Mouse (Mus musculus): Measurements from ENCODE around the gene Farp1.
"Not testable (repeated sequence)": the region's sequence is repeated elsewhere in the genome, so short reads cannot be mapped to it uniquely, and the experiment has no call there.

Farp1 gene

DNA sequence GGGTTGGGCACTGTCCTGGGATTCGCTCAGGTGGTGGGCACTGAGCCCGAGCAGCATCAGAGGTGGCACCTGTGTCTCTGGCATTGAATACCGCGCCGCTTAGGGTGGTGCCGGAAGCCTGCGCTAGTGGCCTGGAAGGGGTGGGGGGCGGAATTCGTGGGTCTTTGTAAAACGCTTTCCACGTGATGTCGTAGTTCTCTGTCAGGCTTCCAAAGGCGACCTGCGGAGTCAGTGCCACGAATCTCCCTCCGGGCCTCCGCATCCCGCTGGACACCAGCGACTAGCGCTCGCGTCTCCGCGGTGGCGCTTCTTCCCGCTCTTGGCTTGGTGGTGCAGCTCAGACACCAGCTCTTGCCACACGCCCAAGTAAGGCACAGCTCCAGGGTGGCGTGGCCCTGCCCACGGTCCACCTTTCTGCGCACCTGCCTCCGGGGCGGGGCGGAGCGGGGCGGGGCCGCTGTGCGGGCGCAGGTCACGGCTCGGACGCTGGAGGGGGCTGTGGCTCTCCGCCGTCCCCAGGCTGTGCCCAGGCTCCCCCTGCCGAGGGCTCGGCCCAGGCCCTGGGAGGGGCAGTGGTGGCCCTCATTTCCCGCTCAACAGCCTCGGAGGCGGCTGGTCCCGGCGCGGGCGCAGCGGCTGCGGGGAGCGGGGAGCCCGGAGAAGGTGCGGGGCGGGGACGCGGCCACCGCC is at the start of gene Farp1:
Gene Farp1, plus strand, starts transcription at position 228 of the 690 bp plus-strand sequence.
- peak; percentile 37 to 43 for DNase-seq (ENCODE audit: low read depth in 2 of 2, low spot score in 2 of 2)

DNA sequence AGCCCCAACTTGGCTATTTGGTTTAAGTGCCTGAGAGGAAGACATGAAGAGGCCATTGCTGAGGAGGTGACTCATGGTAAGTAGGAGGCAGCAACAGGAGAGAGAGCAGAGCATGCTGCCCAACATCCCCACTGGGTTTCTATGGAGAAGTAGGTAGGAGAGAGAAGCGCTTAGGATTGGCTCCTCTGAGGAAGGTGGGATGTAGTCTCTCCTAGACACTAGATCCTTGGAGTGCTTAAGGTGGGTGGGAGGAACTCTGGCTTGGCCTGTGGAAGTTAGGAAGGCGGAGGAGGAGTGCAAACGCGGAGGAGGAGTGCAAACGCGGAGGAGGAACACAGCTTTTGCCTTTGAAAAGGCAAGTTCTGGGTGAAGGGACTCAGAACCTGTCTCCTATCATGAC is 45.9 kb upstream of the Farp1 start:
- no peak for DNase-seq (ENCODE audit: low read depth in 2 of 2, low spot score in 2 of 2)

DNA sequence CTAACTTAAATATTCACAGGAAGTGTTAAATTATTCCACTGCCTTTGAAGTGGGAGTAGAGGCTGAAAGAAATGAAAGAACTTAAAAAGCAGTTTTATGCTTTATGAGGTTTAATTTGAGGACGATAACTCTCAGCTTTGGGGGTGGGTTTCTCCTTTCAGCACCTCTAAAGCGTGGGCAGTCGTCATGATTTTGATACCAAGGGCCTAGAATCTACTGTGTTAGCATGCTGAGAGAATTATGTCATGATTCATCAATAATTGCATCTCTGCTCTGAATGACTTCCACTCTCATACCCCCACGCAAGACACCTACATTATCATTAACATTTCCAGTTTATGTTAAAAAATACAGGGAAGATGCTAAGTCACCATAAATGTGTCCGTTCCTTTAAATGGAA is 37.3 kb upstream of the Farp1 start:
- DNase-seq (ENCODE audit: low read depth in 2 of 2, low spot score in 2 of 2): no peak

DNA sequence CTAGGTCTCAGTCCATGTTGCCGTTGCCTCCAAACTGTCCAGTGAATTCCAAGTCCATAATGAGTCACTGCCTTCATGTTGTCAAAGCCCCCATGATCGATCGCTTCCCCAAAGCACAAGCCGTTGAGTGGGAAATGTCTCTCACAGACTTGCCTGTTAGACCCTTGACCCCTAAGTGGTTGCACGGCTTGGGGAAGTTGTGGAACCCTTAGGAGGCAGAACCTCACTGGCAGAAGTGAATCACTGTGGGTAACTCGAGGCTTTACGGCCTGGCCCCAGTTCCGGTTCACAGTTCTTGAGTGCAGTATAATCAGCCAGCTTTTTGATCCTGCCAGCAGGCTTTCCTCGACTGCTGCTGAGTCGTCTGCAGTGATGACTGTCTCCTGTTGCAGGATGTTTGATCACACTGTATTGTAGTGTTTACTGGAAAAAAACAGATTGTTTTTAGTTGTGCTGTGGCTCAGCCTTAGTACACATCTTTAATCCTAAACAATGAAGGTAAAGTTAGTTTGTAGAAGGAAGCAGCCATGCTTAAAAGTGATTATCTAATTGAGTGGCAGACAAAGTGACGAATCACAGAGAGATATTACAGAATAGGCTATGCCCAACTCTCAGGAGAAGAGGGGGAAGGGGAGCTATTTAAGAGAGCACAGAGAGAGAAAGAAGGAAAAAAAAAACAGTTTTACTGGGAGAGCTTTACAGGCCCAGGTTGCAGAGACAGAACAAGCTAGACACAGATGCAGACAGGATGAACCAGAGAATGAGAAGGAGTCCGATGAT is 34.2 kb upstream of the Farp1 start:
- DNase-seq (ENCODE audit: low read depth in 2 of 2, low spot score in 2 of 2): no peak

DNA sequence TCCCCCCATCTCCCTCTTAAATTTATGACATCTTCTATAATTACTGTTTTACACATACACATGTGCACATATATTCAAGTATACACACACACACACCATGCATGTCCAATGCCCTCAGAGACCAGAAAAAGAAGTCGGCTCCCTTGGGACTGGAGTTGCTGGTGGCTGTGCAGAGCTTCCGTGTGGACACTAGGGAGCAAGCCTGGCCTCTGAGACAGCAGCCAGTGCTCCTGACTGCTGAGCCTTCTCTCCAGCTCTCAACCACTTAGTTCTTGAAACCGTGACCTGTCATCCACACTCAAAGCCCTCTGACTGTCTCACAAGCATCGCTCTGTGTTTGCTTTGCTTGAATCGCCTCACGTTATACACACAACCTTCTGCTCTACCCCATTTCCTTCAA is 29.4 kb upstream of the Farp1 start:
- no peak for DNase-seq (ENCODE audit: low read depth in 2 of 2, low spot score in 2 of 2)

DNA sequence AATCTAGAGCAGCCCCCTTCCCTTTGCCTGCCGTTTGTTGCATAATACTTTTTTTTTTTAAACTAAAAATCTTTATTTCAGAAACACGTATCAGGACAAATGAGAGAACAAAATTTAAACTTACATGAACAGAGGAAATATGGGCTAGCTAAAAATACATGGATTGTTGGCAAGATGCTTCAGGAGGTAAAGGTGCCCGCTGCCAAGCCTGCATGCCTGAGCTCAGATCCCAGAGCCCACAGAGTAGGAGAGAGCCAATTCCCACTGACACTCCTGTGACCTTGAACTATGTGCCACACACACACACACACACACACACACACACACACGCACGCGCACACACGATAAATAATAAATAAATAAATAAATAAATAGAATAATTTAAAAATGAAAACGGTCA is 29.0 kb upstream of the Farp1 start:
- DNase-seq (ENCODE audit: low read depth in 2 of 2, low spot score in 2 of 2): no peak

DNA sequence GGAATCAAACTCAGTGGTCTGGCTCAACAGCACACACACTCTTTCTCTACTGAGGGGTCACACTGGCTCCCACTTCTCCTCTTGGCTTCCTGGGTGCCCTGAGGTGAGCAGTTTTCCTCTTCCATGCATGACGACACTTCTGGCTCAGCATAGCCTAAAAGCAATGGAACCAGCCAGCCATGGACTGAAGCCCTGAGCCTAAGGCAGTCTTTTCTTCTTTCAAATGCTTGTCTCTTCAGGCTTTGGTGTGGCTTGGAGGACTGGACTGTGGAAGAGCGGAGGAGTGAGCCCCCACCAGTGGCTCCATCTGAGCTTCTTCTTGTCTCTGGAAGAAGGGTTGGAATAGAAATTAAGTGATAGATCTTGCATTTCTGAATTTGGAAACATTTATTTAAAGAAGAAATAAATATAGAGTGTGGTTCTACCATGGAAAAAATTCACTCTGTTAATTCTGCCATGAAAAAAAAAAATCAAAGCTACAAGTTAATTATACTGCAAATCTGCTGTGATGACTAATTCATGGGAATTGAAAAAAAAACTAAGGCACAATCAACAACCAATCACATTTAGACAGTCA is 19.8 kb upstream of the Farp1 start:
- no peak for DNase-seq (ENCODE audit: low read depth in 2 of 2, low spot score in 2 of 2)

DNA sequence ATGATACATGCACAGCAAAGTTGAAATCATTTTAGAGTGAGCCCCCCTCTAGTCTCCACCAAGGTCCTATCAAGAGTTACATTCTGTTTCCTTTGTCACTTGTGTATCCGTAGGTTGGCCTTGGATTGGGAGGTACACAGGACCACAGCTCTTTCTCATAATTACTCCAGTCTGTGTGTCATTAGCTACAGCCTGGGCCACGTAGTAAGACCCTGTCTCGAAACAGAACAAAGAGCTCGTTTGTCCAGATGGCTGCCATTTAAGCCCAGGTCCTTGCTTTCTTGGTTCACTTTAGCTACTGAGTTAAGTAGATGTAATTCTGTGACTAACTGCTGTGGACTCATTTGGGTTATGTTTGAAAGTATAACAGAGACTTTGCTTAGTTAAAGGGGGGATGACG is 12.6 kb upstream of the Farp1 start:
- DNase-seq (ENCODE audit: low read depth in 2 of 2, low spot score in 2 of 2): no peak

DNA sequence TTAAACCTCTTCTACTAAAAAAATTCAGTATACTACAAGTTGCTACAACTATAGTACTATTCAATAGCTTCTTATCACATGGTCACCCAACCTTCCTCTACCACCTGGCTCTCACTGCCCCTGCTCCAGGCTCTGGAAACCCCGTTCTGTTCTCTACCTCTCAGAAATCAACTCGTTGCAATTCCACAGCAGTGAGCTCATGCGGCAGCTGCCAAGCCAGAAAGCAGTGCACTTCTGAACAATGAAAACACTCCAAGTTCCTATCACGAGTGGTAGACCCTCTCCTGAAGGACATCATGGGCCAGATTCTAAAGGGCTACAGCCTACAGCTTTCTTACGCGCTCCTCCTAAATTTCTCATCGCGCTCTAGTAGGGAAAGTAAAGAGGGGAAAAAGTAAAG is 9.6 kb upstream of the Farp1 start:
- no peak for DNase-seq (ENCODE audit: low read depth in 2 of 2, low spot score in 2 of 2)

DNA sequence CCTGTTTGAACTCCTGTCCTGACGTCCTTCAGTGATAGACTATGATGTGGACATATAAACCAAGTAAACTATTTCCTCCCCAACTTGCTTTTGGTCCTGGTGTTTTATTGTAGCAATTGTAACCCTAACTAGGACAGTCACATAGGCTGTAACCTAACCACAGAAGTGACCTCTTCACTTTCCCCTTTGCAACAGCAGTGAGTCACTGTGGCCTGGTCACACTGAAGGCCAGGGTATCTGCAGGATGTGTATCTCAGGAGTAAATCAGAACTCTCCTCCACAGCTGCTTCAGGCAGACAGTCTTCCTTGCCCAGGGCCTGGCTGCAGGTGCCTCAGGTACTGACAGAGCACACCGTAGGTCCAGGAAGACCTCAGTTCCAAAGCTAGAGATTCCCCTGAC is 3.6 kb upstream of the Farp1 start:
- no peak for DNase-seq (ENCODE audit: low read depth in 2 of 2, low spot score in 2 of 2)

DNA sequence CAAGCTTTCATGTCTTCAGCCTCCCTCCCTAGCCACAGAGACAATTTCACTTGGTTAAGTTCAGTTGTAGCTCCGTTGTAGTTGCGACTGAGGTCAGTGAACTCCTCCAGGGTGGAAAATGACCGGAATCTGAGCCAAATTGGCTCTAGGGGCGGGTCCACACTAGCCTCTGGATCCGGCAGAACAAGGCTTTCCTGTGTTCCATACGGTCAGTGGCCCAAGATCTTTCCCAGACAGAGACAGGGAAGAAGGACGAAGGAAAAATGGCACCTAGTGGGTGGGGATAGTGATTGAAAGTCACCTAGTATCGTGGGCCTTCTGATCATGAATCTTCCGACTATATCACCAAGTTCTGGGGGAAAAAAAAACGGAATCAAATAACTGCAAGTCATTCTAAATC is 475 bp upstream of the Farp1 start:
- no peak for DNase-seq (ENCODE audit: low read depth in 2 of 2, low spot score in 2 of 2)

DNA sequence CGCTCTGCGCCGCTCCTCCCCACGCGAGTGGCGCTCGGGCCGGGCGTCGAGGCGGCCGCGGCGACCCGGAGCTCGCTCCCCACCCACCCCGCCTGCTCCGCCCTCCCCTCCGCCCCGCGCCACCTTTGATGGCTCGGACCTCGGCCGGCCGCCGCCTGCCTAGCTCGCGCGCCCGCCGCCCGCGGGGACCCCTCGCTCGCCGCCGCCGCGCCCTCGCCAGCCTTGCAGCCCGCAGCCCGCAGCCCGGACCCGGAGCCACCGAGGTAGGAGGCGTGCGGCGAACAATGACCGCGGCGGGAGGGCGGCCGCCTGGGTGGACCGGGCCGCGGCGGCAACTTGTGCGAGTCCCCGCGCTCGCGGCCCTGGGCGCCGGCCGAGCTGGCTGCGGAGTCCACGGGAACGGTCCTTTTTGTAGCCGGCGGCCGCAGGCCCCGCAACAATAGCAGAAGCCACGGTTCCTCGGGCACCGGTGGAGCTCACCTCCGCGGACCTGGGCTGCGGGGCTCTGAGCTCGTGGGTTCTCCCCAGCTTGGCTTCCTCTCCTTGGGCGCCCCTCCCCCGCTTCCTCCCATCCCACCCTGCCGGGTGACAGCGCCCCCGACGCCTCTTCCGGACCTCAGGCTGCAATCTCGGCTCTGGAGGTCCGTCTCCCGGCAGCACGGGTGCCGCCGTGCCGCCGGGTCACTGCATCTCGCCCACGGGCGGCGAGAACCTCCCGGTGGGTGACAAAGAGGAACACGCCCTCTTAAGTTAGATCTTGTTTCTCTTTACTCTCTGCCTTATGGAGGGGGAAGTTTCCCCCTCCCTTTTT is 868 bp downstream of the Farp1 start:
- DNase-seq (ENCODE audit: low read depth in 2 of 2, low spot score in 2 of 2): peak; percentile 7 to 31

DNA sequence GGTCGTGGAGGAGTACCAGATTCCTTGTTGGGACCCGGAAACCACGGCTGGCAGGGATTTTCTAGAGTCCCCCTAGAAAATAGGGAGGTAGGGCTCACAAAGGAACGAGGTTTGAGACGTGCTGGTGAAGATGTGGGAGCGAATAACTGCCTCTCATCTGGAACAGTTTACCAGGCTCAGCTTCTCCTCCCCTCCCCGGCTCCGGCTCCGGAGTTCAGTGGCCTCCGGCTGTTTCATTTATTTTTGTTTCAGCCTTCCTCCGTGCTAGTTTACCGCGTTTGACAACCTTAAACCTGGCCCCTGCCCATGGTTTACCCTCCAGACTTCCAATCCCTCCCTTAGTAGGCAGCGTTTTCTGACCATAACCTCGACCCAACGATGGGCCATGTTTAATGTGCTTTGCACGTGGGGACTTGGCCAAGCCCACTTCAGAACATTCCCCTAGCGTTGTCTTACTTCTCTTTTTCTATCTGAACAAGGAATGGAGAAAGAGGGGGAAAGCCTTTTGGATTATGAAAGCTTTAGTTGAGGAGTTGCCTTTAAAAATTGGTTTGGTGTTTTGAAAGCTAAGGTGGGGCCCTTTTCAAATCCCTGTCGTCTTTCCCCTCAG is 1.7 kb downstream of the Farp1 start:
- no peak for DNase-seq (ENCODE audit: low read depth in 2 of 2, low spot score in 2 of 2)

DNA sequence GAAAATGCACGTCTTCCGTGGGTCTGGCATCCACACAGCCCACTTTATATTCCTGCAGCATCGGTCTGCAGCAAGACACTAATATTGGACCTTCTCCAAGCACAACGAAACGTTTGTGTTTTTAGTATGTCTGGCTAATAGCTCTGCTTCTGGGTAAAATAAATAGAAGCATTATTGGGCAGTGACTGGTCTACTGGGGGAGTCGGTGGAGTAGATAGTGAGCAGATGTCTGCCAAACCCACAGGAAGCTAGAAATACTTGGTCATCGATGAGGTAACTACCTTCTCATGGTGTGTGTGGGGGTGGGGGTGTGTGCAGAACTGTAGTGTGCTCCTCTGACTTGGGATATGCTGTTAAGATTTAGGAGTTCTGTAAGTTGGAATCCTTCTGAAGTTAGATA is 2.3 kb downstream of the Farp1 start:
- no peak for DNase-seq (ENCODE audit: low read depth in 2 of 2, low spot score in 2 of 2)

DNA sequence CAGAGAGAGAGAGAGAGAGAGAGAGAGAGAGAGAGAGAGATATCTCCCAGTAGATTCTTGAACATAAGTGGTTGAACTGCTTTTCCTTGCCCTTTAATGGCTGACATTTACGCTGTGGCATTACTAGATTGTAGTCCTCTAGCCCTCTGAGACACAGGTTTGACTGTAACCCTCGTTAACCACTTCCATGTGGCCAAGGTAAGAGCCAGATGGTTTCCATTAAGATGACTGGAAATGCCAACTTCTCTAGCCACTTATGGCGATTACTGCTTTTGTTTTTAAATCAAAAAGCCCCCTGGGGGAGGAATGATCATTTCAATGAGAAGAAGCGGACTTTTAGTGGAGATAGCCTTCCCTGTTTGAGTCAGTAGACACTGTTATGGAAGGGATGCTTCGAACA is 3.7 kb downstream of the Farp1 start:
- DNase-seq (ENCODE audit: low read depth in 2 of 2, low spot score in 2 of 2): no peak

DNA sequence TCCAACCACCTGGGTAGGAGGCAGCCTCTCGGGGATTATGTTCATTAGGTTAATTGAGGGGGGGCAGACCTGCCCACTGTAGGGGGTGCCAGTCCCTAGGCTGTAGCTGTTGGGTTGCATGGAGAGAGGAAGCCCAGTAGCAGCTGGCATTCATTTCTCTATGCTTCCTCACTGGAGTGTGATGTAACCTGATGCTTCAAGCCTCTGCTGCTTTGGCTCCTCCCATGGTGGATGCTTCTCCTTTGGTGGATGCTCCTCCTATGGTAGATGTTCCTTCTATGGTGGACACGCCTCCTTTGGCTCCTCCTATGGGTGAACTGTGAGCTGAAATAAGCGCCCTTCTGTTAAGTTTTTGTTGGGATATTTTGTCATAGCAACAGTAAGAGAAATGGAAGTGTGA is 9.1 kb downstream of the Farp1 start:
- DNase-seq (ENCODE audit: low read depth in 2 of 2, low spot score in 2 of 2): no peak

DNA sequence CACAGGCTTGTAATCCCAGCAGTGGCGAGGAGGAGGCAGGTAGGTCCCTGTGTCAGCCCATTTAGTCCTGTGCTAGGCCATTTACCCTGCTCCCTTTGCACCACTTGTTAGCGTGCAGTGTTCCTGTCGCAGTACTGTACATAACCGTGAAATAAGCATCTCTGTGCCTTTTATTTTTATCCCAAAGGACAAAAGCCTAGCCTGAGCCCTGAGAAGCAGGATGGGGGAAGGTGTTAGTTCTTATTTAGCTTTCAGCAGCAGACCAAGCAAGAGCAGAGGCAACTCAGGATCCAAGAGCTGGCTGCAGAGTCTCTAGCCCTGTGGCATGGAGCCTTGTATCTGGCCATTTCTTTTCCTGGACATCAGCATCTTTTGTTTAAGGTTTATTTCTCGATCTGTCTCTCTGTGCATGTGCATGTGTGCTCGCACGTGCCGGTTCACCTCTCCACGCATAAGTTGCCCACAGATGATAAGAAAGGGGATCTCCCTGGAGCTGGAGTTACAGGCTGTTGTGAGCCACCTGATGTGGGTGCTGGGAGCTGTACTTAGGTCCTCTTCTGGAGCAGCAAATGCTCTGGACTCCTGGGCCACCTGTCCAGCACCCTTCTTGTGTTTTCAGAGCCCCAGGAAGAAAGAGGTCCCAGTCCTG is 11.4 kb downstream of the Farp1 start:
- DNase-seq (ENCODE audit: low read depth in 2 of 2, low spot score in 2 of 2): no peak

DNA sequence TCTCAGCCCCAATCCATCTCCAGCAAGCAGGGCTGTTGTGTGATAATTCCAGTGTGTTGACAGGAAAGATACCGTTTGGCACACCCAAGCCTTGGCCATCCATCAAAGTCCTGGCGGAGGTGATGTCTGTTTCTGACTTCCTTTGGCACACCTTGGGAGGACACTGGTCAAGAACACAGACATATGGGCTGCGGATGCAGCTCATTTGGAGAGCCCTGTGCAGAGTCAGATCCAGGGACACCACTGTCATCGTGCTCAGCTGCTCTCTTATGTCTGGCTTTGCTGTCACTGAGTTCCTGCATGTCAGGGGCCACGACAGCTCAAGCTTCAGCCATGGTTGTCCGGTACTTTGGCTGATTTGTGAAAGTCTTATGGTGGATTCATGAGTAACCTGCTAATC is 12.8 kb downstream of the Farp1 start:
- DNase-seq (ENCODE audit: low read depth in 2 of 2, low spot score in 2 of 2): no peak

DNA sequence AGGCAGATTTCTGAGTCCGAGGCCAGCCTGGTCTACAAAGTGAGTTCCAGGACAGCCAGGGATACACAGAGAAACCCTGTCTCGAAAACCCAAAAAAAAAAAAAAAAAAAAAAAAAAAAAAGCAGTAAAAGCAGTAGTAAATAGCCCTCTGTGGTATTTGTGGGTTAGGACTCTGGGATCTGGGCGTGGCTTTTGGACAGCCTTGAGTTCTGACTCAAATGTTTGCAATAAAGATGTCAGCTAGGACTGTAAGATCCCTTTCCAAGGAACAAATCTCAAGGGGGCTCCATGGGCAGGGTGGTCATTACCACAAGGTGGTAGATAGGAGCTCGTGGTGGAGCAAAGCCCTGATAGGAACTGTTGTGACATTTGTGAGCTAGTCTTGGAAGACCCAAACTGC is 16.0 kb downstream of the Farp1 start:
- not testable (repeated sequence) for DNase-seq (ENCODE audit: low read depth in 2 of 2, low spot score in 2 of 2)

DNA sequence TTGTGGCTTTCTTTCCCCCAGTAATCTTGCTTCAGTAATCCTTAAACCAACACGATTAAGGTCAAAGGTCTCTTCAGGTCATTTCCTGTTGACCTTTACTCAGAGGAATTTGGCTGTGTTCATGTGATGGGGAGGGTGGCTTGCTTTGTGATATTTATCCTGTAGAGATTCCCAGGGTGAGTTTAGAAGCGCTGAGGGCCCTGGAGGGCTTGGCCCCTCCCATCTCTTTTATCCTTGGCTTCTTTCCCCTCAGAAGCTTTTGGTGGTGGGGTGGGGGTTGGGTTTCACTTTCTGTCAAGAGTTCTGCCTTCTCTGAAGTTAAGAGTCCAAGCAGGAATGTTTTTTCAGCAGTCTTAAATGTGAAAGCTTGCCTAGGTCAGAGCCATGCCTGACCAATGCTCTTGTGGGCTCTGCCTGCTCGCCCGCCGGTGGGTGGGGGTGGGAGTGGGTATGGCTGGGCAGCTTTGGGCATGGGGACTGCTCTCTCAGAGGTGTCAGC is 18.1 kb downstream of the Farp1 start:
- DNase-seq (ENCODE audit: low read depth in 2 of 2, low spot score in 2 of 2): no peak

DNA sequence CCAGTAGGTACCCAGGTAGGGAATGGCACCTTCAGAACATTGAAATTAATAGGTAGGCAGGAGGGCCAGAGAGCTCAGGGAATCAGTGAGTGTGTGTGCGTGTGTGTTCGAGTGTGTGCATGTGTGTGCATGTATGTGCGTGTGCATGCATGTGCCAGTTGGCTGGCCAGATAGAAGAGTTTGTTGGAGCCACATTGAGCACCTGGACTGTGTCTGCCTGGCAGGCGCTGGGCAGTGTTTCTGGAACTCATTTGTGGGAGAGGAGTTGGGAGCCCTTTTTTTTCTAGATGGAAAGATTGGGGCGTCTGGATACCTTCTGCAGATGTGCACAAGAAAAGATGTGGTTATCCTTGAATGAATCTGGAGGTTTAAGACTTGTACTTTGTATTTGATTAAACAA is 19.1 kb downstream of the Farp1 start:
- DNase-seq (ENCODE audit: low read depth in 2 of 2, low spot score in 2 of 2): no peak
